Mouse (Mus musculus) cerebellum, adult 18-20 months (tissue): ENCODE measurements around the gene Rrp7a.

Source experiments
- DNase-seq, 2 experiments: peaks; one replicate each; pipeline ENCODE4 v3.0.0; 2021

The Rrp7a gene

GRCm38 (mm10) chr15:83111290-83111689 is 11.3 kb downstream of the Rrp7a start:
- DNase-seq, result no peak

- no peak for DNase-seq
Observed at GRCm38 (mm10) chr15:83107814-83108213, 14.8 kb downstream of the Rrp7a start.

GRCm38 (mm10) chr15:83106426-83106825 is 16.2 kb downstream of the Rrp7a start:
- no peak for DNase-seq

GRCm38 (mm10) chr15:83103111-83103510 is 19.5 kb downstream of the Rrp7a start:
- no peak for DNase-seq

GRCm38 (mm10) chr15:83100332-83100662 is 22.3 kb downstream of the Rrp7a start:
- no peak for DNase-seq

- peak; percentile 38 for DNase-seq
Observed at GRCm38 (mm10) chr15:83099533-83100331, 22.9 kb downstream of the Rrp7a start.

GRCm38 (mm10) chr15:83095950-83096349 is 26.7 kb downstream of the Rrp7a start:
- DNase-seq, result no peak

GRCm38 (mm10) chr15:83093687-83094086 is 28.9 kb downstream of the Rrp7a start:
- DNase-seq, result no peak

- DNase-seq, result no peak
Observed at GRCm38 (mm10) chr15:83090874-83091273, 31.7 kb downstream of the Rrp7a start.

- no peak for DNase-seq
Observed at GRCm38 (mm10) chr15:83089429-83089605, 33.3 kb downstream of the Rrp7a start, which contains the start of gene Serhl. Gene Serhl, plus strand, starts transcription at chr15:83089506.

- DNase-seq, result no peak
Observed at GRCm38 (mm10) chr15:83088495-83089428, 33.8 kb downstream of the Rrp7a start.

- no peak for DNase-seq
Observed at GRCm38 (mm10) chr15:83086636-83087328, 35.8 kb downstream of the Rrp7a start.

GRCm38 (mm10) chr15:83085901-83086300 is 36.7 kb downstream of the Rrp7a start:
- no peak for DNase-seq

GRCm38 (mm10) chr15:83084022-83084640 is 38.5 kb downstream of the Rrp7a start:
- DNase-seq, result no peak

GRCm38 (mm10) chr15:83083530-83083929 is 39.1 kb downstream of the Rrp7a start:
- no peak for DNase-seq

GRCm38 (mm10) chr15:83075607-83076525 is 46.7 kb downstream of the Rrp7a start:
- no peak for DNase-seq

- DNase-seq, result no peak
Observed at GRCm38 (mm10) chr15:83074179-83074578, 48.4 kb downstream of the Rrp7a start.

- DNase-seq, result no peak
Observed at GRCm38 (mm10) chr15:83071752-83072151, 50.8 kb downstream of the Rrp7a start.

GRCm38 (mm10) chr15:83070942-83071341 is 51.7 kb downstream of the Rrp7a start:
- DNase-seq, result no peak

- no peak for DNase-seq
Observed at GRCm38 (mm10) chr15:83068270-83068669, 54.3 kb downstream of the Rrp7a start.

GRCm38 (mm10) chr15:83065543-83065942 is 57.1 kb downstream of the Rrp7a start:
- peak in 1 of 2 experiments; percentile 26 for DNase-seq
